Mouse (Mus musculus) neural tube, embryonic 12.5 days (tissue): ENCODE measurements around the gene Gm20518. TPM values are rescaled to one million over a fixed set of nuclear protein-coding genes. Genes with fewer than 3 reads are reported as not detected.

Source experiments
- ATAC-seq: fragments of 200-750 bp; cut with Nextera tagmentation; 2 replicates; pipeline ENCODE4 v1.8.0; 2017; ENCODE audit warnings: low read depth, mild to moderate bottlenecking, moderate TSS enrichment, moderate library complexity; ENCODE audit not compliant: low FRiP score
- H3K27ac ChIP-seq: fragments of 300-500 bp; sonication (generic); 2 replicates; pipeline ENCODE4 v1.5.1; 2016
- H3K27me3 ChIP-seq: fragments of 300-500 bp; sonication (generic); replicated peaks from 2 replicates; pipeline ENCODE4 v1.6.1; 2016; ENCODE audit warnings: mild to moderate bottlenecking
- H3K36me3 ChIP-seq: fragments of 300-500 bp; sonication (generic); 2 replicates; pipeline ENCODE4 v1.6.1; 2016; ENCODE audit warnings: mild to moderate bottlenecking
- H3K4me1 ChIP-seq: fragments of 300-500 bp; sonication (generic); 2 replicates; pipeline ENCODE4 v1.6.1; 2016
- H3K4me2 ChIP-seq: fragments of 300-500 bp; sonication (generic); replicated peaks from 2 replicates; pipeline ENCODE4 v1.6.1; 2016; ENCODE audit warnings: mild to moderate bottlenecking
- H3K4me3 ChIP-seq: fragments of 300-500 bp; sonication (generic); 2 replicates; pipeline ENCODE4 v1.5.1; 2016
- H3K9ac ChIP-seq: fragments of 300-500 bp; sonication (generic); 2 replicates; pipeline ENCODE4 v1.6.1; 2016; ENCODE audit warnings: mild to moderate bottlenecking
- H3K9me3 ChIP-seq: fragments of 300-500 bp; sonication (generic); 2 replicates; pipeline ENCODE4 v1.6.1; 2016; ENCODE audit warnings: mild to moderate bottlenecking
- WGBS: fragments of 180-500 bp; shearing (Covaris S2); methylation state at CpG from one replicate; pipeline ENCODE4 v1.1.7; 2016; 5-methylcytosine and 5-hydroxymethylcytosine counted together
- polyA plus RNA-seq: library from polyadenylated mRNA; unstranded; fragments of >200 nt; fragmentation: Nextera tagmentation; extraction: Ambion mirVana; gene quantifications from 2 replicates; pipeline ENCODE4 v1.2.1, GENCODE M21; 2016

Gm20518 gene
- polyA plus RNA-seq, 1 experiment from 2014 or later = 0.43 TPM

GRCm38 (mm10) chr16:17858592-17858991 lies 32.9 kb downstream of the Gm20518 start:
- H3K27me3 ChIP-seq = no peaks in the 10 kb centered on the region
- no peak overlapping the region for H3K27ac ChIP-seq
- no peak for ATAC-seq
- no peaks in the 10 kb centered on the region for H3K4me1 ChIP-seq
- H3K36me3 ChIP-seq = peaks cover 65% of the 10 kb centered on the region
- no peak overlapping the region for H3K4me3 ChIP-seq
- H3K9ac ChIP-seq = no peak overlapping the region
- no peaks in the 10 kb centered on the region for H3K9me3 ChIP-seq
- no peak overlapping the region for H3K4me2 ChIP-seq

DNA sequence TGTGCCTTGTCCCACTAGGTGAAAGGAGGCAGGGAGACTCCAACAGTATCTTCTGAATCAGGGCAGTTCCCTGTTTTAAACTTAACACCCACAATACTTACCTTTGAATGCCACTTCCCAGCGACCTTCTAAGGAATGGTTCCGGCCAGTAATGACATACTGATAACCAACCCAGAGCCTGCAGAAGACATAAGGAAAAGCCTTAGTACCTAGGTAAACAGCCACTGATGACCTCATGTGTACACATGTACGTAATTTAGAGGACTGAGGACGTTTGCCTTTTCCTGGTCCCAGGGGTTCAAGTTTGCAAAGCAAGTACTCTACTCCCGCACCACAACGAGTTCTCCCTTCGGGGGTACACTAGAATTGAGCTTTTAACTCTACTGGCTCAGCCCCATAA lies 34.3 kb downstream of the Gm20518 start:
- WGBS = 89% methylated on average over 7 of the region's 7 CpGs
- H3K4me3 ChIP-seq = no peak overlapping the region
- H3K27ac ChIP-seq = no peak overlapping the region
- H3K9me3 ChIP-seq = no peaks in the 10 kb centered on the region
- no peaks in the 10 kb centered on the region for H3K27me3 ChIP-seq
- H3K36me3 ChIP-seq = peaks cover 76% of the 10 kb centered on the region
- H3K4me1 ChIP-seq = no peaks in the 10 kb centered on the region
- H3K9ac ChIP-seq = no peak overlapping the region
- no peak overlapping the region for H3K4me2 ChIP-seq
- ATAC-seq = no peak

- Histone ChIP-seq H3K27me3 (no peaks in the 10 kb centered on the region), H3K36me3 (peaks cover 88% of the 10 kb centered on the region), H3K27ac (no peak overlapping the region), H3K9ac (no peak overlapping the region), H3K4me1 (no peaks in the 10 kb centered on the region), H3K4me3 (no peak overlapping the region), H3K4me2 (no peak overlapping the region), H3K9me3 (no peaks in the 10 kb centered on the region)
- 84% methylated on average over 2 of the region's 2 CpGs for WGBS
- no peak for ATAC-seq
Measured at GRCm38 (mm10) chr16:17853263-17853662, 38.2 kb downstream of the Gm20518 start.

GRCm38 (mm10) chr16:17851860-17852259 lies 39.6 kb downstream of the Gm20518 start:
- H3K27me3 ChIP-seq = no peaks in the 10 kb centered on the region
- H3K4me1 ChIP-seq = no peaks in the 10 kb centered on the region
- no peak overlapping the region for H3K4me3 ChIP-seq
- no peak overlapping the region for H3K9ac ChIP-seq
- no peak overlapping the region for H3K4me2 ChIP-seq
- no peak overlapping the region for H3K27ac ChIP-seq
- H3K36me3 ChIP-seq = peaks cover 84% of the 10 kb centered on the region
- WGBS = 97% methylated on average over 1 of the region's 1 CpGs
- H3K9me3 ChIP-seq = no peaks in the 10 kb centered on the region
- ATAC-seq = no peak

DNA sequence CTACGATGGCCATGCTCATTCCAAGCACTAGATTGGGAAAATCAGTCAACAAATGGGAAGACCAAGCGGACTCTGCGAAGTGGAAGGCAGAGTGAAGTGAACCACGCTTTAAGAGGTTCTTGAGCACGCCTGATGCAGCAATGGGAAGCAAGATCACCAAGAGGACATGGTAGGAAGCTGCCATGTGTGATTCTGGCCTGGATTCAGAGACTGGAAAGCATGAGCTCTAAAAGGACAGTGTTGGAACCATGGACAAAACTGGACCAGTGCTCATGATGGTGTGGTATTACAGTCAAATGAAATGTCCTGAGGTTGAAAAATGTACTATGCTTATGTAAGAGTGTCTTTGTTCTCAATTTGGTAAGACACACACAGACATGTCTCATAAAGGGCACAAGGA lies 40.1 kb downstream of the Gm20518 start:
- no peak for ATAC-seq
- Histone ChIP-seq H3K27me3 (no peaks in the 10 kb centered on the region), H3K4me1 (no peaks in the 10 kb centered on the region), H3K36me3 (peaks cover 83% of the 10 kb centered on the region), H3K27ac (no peak overlapping the region), H3K9me3 (no peaks in the 10 kb centered on the region), H3K4me3 (no peak overlapping the region), H3K9ac (no peak overlapping the region), H3K4me2 (no peak overlapping the region)
- 95% methylated on average over 5 of the region's 5 CpGs for WGBS

DNA sequence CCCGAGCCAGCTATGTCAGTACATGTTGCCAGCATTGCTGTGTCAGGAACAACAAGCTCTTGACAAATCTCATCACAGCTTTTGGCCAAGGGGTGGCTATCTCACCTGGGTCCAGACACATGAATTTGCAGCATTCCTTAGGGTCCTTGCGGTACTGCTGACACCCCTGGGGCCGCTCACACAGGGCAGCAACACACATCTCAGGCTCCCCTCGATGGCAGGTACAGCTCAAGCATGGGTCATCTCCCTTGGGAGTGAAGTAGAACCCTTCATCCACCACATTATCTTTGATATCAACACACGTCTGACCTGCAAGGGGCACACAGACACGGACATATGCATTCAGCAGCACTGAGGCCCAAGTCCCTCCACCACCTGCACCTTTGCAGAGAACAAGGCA lies 42.0 kb downstream of the Gm20518 start:
- 85% methylated on average over 6 of the region's 6 CpGs for WGBS
- H3K27me3 ChIP-seq = no peaks in the 10 kb centered on the region
- peaks cover 85% of the 10 kb centered on the region for H3K36me3 ChIP-seq
- H3K4me3 ChIP-seq = no peak overlapping the region
- H3K9ac ChIP-seq = no peak overlapping the region
- H3K4me1 ChIP-seq = no peaks in the 10 kb centered on the region
- no peak overlapping the region for H3K4me2 ChIP-seq
- H3K9me3 ChIP-seq = no peaks in the 10 kb centered on the region
- H3K27ac ChIP-seq = no peak overlapping the region
- no peak for ATAC-seq

- no peaks in the 10 kb centered on the region for H3K9me3 ChIP-seq
- no peak overlapping the region for H3K4me2 ChIP-seq
- no peak overlapping the region for H3K4me3 ChIP-seq
- H3K27ac ChIP-seq = no peak overlapping the region
- peaks cover 85% of the 10 kb centered on the region for H3K36me3 ChIP-seq
- WGBS = 30% methylated on average over 1 of the region's 1 CpGs
- no peaks in the 10 kb centered on the region for H3K27me3 ChIP-seq
- no peaks in the 10 kb centered on the region for H3K4me1 ChIP-seq
- ATAC-seq = 0 out of 2 replicates have a peak, but pooled peaks have one; percentile 41
- no peak overlapping the region for H3K9ac ChIP-seq
Measured at GRCm38 (mm10) chr16:17848928-17849327, 42.5 kb downstream of the Gm20518 start.

GRCm38 (mm10) chr16:17848431-17848830 lies 43.0 kb downstream of the Gm20518 start:
- no peak overlapping the region for H3K4me3 ChIP-seq
- no peak for ATAC-seq
- no peaks in the 10 kb centered on the region for H3K9me3 ChIP-seq
- no peaks in the 10 kb centered on the region for H3K27me3 ChIP-seq
- 97% methylated on average over 6 of the region's 6 CpGs for WGBS
- H3K36me3 ChIP-seq = peaks cover 87% of the 10 kb centered on the region
- no peak overlapping the region for H3K27ac ChIP-seq
- H3K9ac ChIP-seq = no peak overlapping the region
- no peak overlapping the region for H3K4me2 ChIP-seq
- H3K4me1 ChIP-seq = no peaks in the 10 kb centered on the region

DNA sequence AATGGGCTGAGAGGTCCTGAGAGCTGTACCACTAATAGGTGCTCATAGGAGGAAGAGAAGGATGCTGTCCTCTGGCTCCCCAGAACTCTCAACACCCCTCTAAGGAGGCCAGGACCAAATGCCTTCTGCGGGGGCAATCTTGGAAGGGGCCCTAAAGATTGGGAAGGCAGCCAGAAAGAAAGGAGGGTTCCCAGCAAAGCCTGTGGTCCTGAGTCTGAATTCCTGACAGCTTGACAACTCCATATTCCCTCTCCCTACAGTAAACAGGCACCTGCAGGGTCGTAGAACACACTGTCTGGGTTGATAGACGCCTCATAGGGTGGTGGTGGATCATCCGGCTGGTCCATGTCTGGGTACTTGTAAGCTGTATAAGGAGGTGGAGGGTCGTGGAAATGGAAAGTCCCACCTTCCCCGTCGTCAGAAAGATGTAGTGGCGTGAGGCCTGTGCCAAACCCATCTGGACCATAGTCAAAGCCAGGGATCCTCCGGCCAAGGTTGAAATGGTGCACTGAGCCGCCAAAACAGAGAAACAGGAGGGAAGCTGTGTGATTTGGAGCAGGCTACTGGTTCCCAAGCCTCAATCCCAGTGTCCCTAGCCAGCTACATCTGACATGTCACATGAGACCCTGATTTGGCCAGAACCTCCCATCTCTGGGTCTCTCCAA lies 47.6 kb downstream of the Gm20518 start:
- H3K4me2 ChIP-seq = no peak overlapping the region
- H3K36me3 ChIP-seq = peaks cover 84% of the 10 kb centered on the region
- no peaks in the 10 kb centered on the region for H3K9me3 ChIP-seq
- H3K27ac ChIP-seq = no peak overlapping the region
- H3K9ac ChIP-seq = no peak overlapping the region
- no peaks in the 10 kb centered on the region for H3K27me3 ChIP-seq
- no peak overlapping the region for H3K4me3 ChIP-seq
- 95% methylated on average over 10 of the region's 10 CpGs for WGBS
- no peaks in the 10 kb centered on the region for H3K4me1 ChIP-seq
- no peak for ATAC-seq

DNA sequence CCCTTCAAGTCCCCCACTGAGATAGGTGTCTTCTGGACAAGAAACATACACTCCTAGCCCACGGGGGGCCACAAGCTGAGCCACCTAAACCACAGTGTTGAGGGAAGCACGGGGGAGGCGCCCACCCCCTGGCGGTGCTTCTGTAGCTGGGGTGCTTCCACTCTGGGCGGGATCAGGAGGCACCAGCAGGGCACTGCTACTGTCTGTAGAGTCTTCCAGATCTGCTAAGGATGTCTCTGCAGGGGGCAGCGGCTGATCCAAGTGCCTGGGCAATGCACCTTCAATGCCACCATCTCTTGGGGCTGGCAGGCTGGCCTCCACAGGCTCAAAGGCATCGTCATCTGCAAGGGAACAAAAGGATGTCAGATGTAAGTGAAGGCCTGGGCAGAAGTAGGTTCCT lies 49.0 kb downstream of the Gm20518 start:
- Histone ChIP-seq H3K36me3 (peaks cover 74% of the 10 kb centered on the region), H3K27me3 (peaks cover 7% of the 10 kb centered on the region; the same call in 1 of the 2 replicates), H3K4me2 (no peak overlapping the region), H3K9me3 (no peaks in the 10 kb centered on the region), H3K9ac (no peak overlapping the region), H3K27ac (no peak overlapping the region), H3K4me1 (no peaks in the 10 kb centered on the region), H3K4me3 (no peak overlapping the region)
- ATAC-seq = no peak
- WGBS = 96% methylated on average over 7 of the region's 7 CpGs

- H3K27ac ChIP-seq = no peak overlapping the region
- no peaks in the 10 kb centered on the region for H3K9me3 ChIP-seq
- peaks cover 30% of the 10 kb centered on the region for H3K27me3 ChIP-seq
- 86% methylated on average over 4 of the region's 4 CpGs for WGBS
- peaks cover 50% of the 10 kb centered on the region for H3K36me3 ChIP-seq
- H3K4me2 ChIP-seq = no peak overlapping the region
- H3K9ac ChIP-seq = no peak overlapping the region
- no peaks in the 10 kb centered on the region for H3K4me1 ChIP-seq
- H3K4me3 ChIP-seq = no peak overlapping the region
- no peak for ATAC-seq
Measured at GRCm38 (mm10) chr16:17839976-17840375, 51.5 kb downstream of the Gm20518 start.

DNA sequence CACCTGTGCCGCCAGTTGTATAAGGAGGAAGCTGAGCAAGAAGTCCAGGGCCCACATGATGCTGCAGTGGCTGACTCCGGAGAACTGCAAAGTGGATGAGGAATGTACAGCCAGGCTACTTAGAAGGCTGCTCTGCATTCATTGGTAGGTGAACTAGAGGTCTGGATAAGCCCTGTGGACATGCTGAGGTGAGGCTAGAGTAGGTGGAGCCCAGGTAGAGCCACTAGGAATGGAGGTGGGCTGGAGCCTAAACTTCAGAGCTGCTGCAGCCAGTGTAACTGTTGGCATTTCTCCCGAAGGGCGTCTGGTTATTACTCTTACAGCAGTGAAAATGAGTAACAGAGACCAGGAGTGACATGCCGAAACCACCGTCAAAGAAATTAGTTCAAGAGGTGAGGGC lies 53.4 kb downstream of the Gm20518 start, which contains the start of gene Car15:
Car15 (minus strand) TSS at position 314 of the 400 bp plus-strand sequence.
- no peak within 1 kb of the TSS for H3K27ac ChIP-seq
- H3K4me3 ChIP-seq = no peak within 1 kb of the TSS
- peaks cover 31% of the 10 kb centered on the region for H3K36me3 ChIP-seq
- H3K4me1 ChIP-seq = peaks cover 14% of the 10 kb centered on the region; the same call in 1 of the 2 replicates
- no peak within 1 kb of the TSS for H3K9ac ChIP-seq
- no peak for ATAC-seq
- WGBS = 87% methylated on average over 6 of the region's 6 CpGs
- peaks cover 49% of the 10 kb centered on the region for H3K27me3 ChIP-seq
- no peaks in the 10 kb centered on the region for H3K9me3 ChIP-seq
- H3K4me2 ChIP-seq = no peak within 1 kb of the TSS

GRCm38 (mm10) chr16:17835481-17835880 lies 56.0 kb downstream of the Gm20518 start:
- no peak for ATAC-seq
- no peaks in the 10 kb centered on the region for H3K9me3 ChIP-seq
- WGBS = 63% methylated on average over 13 of the region's 13 CpGs
- H3K4me1 ChIP-seq = peaks cover 24% of the 10 kb centered on the region; the same call in 1 of the 2 replicates
- H3K4me3 ChIP-seq = no peak overlapping the region
- H3K27me3 ChIP-seq = peaks cover 74% of the 10 kb centered on the region
- peaks cover 5% of the 10 kb centered on the region for H3K36me3 ChIP-seq
- H3K27ac ChIP-seq = no peak overlapping the region
- H3K9ac ChIP-seq = no peak overlapping the region
- H3K4me2 ChIP-seq = no peak overlapping the region
